Mouse (Mus musculus): ENCODE results near the gene Rhot1. TPM values are rescaled to one million over a fixed set of nuclear protein-coding genes. Genes with fewer than 3 reads are reported as not detected.
"Not testable (repeated sequence)": the region's sequence is repeated elsewhere in the genome, so short reads cannot be mapped to it uniquely, and the experiment has no call there.

Rhot1 gene
- polyA plus RNA-seq, 1 experiment from 2014 or later = 60.5 TPM

- Histone ChIP-seq H3K36me3 (ENCODE audit: poor library complexity, severe bottlenecking) (no peaks in the 10 kb centered on the region), H3K27me3 (no peaks in the 10 kb centered on the region), H3K9me3 (replicated peaks) (no peaks in the 10 kb centered on the region), H3K9ac (no peak overlapping the region), H3K27ac (no peak overlapping the region), H3K4me1 (no peaks in the 10 kb centered on the region), H3K4me2 (no peak overlapping the region), H3K4me3 (no peak overlapping the region)
- ATAC-seq = no peak
- 78% methylated on average over 6 of the region's 6 CpGs for WGBS
These were observed 6.5 kb upstream of the Rhot1 start for GRCm38 (mm10) chr11:80202296-80202695.

DNA sequence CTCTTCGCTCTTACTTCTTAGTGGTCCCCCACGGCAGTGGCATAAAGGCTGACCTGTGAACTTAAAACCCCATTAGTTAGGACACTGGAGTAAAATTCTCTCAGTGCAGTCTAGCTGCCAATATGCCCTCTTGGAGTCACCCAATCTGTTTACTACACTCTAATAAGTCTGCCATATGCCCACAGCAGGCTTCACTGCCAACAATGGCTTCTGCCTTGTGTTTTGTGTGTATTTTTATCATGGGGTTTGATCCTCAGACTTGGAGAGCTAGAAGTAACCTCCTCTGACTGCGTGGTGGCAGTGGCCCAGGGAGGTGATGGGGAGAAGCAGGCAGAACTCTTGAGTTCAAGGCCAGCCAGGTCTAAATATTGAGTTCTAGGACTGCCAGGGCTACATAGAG is 4.8 kb upstream of the Rhot1 start:
- H3K36me3 ChIP-seq (ENCODE audit: poor library complexity, severe bottlenecking) = no peaks in the 10 kb centered on the region
- H3K9me3 ChIP-seq (replicated peaks) = no peaks in the 10 kb centered on the region
- H3K27ac ChIP-seq = no peak overlapping the region
- ATAC-seq = no peak
- no peak overlapping the region for H3K4me3 ChIP-seq
- no peak overlapping the region for H3K9ac ChIP-seq
- no peak overlapping the region for H3K4me2 ChIP-seq
- whole genome bisulfite sequencing = 79% methylated on average over 3 of the region's 3 CpGs
- no peaks in the 10 kb centered on the region for H3K4me1 ChIP-seq
- no peaks in the 10 kb centered on the region for H3K27me3 ChIP-seq

DNA sequence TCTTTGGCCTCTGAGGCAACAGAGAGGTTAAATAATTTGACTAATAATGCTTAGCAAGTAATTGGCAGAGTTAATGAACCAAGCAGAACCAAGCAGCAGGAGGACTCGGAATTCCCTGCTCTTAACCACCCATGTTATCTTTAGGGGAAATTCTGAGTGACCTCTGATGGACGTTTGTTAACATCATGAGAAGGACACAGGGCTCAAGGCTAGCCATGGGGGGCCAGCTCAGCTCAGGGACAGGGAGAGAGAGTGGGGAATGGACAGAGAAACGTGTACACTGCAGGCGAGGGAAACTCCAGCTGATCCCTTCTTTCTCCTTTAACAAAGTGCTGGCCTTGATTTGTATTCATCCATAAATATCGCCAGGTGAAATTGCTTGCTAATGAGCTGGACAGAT is 3.9 kb upstream of the Rhot1 start:
- WGBS = 36% methylated on average over 5 of the region's 5 CpGs
- Histone ChIP-seq H3K4me3 (no peak overlapping the region), H3K9ac (no peak overlapping the region), H3K9me3 (replicated peaks) (no peaks in the 10 kb centered on the region), H3K36me3 (ENCODE audit: poor library complexity, severe bottlenecking) (no peaks in the 10 kb centered on the region), H3K27me3 (no peaks in the 10 kb centered on the region), H3K4me1 (peaks cover 4% of the 10 kb centered on the region), H3K27ac (no peak overlapping the region), H3K4me2 (no peak overlapping the region)
- no peak for ATAC-seq

DNA sequence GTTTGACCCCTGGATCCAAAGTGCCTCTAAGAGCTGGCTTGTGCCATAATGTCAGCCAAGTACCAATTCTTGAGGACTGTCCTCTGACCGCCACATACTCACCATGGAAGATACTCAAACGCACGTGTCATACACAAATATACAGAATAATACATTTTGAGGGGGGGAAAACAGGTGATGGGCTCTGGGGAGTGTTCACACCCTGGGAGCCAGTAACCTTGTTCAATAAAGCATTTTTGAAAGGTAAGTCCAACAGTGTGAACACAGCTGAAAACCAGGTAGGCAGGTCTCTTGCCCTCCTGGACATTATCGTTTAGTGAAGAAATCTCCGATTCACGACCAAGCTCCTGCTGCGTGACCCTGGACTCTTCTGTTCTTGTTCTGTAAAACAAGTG is 357 bp upstream of the Rhot1 start:
- Histone ChIP-seq H3K4me3 (peak overlapping the region; percentile 96; the same call in 1 of the 2 replicates), H3K36me3 (ENCODE audit: poor library complexity, severe bottlenecking) (0 out of 2 replicates have a peak, but pooled peaks cover 5% of the 10 kb centered on the region), H3K4me1 (peaks cover 16% of the 10 kb centered on the region), H3K9me3 (replicated peaks) (no peaks in the 10 kb centered on the region), H3K4me2 (peak overlapping the region; percentile 75; the same call in 1 of the 2 replicates), H3K9ac (peak overlapping the region; percentile 90; the same call in 1 of the 2 replicates), H3K27me3 (no peaks in the 10 kb centered on the region), H3K27ac (no peak overlapping the region)
- WGBS = 37% methylated on average over 7 of the region's 7 CpGs
- no peak for ATAC-seq

DNA sequence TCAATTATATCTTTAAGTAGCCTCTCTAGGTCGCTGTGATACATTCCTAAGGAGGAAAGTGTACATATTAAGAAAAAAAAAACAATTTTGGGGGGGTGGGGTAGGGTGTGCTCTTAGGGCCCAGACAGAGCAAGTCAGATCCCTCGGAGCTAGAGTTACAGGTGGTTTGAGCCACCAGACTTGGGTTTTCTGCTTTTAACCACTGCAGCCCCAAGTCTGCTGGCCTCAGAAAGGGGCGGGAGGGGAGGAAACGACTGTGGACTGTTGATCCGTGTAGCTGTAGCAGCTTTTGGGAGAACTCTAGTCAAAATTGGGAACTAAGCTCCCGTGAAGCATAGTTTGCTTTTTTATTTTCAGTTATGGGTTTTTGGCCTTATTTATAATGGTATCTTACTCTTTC is 1.5 kb downstream of the Rhot1 start:
- Histone ChIP-seq H3K36me3 (ENCODE audit: poor library complexity, severe bottlenecking) (peaks cover 19% of the 10 kb centered on the region), H3K27me3 (no peaks in the 10 kb centered on the region), H3K4me2 (peak overlapping the region; percentile 75), H3K27ac (no peak overlapping the region), H3K4me3 (peak overlapping the region; percentile 96), H3K9me3 (replicated peaks) (no peaks in the 10 kb centered on the region), H3K4me1 (peaks cover 16% of the 10 kb centered on the region), H3K9ac (peak overlapping the region; percentile 90; the same call in 1 of the 2 replicates)
- ATAC-seq = no peak
- WGBS = 49% methylated on average over 6 of the region's 6 CpGs

DNA sequence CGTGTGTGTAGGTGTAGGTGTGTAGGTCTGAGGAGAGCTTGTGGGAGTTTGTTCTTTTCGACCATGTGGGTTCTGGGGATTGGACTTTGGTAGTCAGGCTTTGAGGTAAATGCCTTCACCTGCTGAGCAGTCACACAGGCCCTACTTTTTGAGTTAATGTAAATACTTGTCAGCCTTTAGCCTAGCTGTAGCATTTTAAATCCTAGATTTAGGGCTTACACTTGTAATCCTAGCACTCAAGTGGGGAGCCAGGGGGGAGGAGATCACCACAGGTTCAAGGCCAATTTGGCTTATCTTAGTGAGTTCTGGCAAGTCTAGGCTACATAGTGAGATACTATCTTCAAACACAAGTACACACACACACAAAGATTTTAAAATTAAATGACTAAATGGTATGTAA is 3.5 kb downstream of the Rhot1 start:
- Histone ChIP-seq H3K36me3 (ENCODE audit: poor library complexity, severe bottlenecking) (peaks cover 21% of the 10 kb centered on the region), H3K4me3 (no peak overlapping the region), H3K4me1 (peaks cover 16% of the 10 kb centered on the region), H3K27me3 (no peaks in the 10 kb centered on the region), H3K9me3 (replicated peaks) (no peaks in the 10 kb centered on the region), H3K4me2 (no peak overlapping the region), H3K27ac (no peak overlapping the region), H3K9ac (no peak overlapping the region)
- 95% methylated on average over 2 of the region's 2 CpGs for WGBS
- ATAC-seq = no peak

DNA sequence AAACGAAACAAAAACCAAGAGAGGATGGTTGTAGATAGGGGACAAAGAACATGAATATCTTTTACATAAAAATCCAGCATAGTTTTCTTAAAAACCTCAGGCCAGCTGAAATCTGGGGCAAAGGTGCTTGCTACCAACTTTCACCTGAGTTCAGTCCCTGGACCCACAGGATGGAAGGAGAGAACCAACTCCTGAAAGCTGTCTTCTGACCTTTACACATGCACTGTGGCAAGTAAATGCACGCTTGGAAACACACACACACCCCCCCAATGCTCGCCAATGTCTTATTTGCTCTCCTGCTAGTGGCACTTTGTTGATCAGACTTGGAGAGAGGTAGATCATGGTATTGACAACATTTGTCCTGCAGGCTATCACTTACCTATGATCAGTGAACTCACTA is 6.5 kb downstream of the Rhot1 start:
- H3K4me1 ChIP-seq = peaks cover 8% of the 10 kb centered on the region
- H3K4me2 ChIP-seq = no peak overlapping the region
- H3K27me3 ChIP-seq = no peaks in the 10 kb centered on the region
- WGBS = 90% methylated on average over 3 of the region's 3 CpGs
- no peaks in the 10 kb centered on the region for H3K9me3 ChIP-seq (replicated peaks)
- peaks cover 26% of the 10 kb centered on the region for H3K36me3 ChIP-seq (ENCODE audit: poor library complexity, severe bottlenecking)
- H3K9ac ChIP-seq = no peak overlapping the region
- ATAC-seq = no peak
- H3K4me3 ChIP-seq = no peak overlapping the region
- no peak overlapping the region for H3K27ac ChIP-seq

DNA sequence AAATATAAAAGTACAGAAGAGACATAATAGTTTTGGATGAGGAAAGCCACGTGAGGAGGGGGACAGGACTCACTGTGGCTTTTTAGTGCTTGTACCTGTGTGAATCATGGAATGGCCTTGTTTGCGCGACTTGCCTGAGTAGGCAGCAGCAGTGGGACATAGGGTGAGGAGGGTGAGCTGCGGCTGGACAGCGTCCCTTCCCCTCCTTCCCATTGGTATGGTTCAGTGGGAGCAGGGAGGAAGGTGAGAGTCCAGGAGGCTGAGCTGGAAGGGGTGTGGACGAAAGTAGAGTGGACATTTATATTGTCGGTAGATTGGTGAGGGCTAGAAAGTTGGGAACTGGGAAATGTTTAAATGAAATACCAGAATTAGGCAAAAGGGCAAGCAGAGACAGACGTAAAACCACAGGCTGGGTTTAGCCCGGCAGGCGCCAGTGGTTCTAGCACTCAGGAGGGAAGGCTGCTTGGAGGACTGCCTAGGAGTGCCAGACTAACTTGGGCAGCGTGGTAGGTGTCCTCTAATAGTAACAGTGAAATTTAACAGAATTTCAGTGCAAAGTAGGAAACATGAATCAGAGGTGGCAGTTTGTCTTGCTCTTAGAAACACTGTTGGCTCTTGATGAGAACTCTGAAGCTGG is 10.0 kb downstream of the Rhot1 start:
- Histone ChIP-seq H3K4me1 (no peaks in the 10 kb centered on the region), H3K9ac (no peak overlapping the region), H3K4me3 (no peak overlapping the region), H3K4me2 (no peak overlapping the region), H3K9me3 (replicated peaks) (no peaks in the 10 kb centered on the region), H3K27ac (no peak overlapping the region), H3K27me3 (no peaks in the 10 kb centered on the region), H3K36me3 (ENCODE audit: poor library complexity, severe bottlenecking) (peaks cover 45% of the 10 kb centered on the region)
- WGBS = 87% methylated on average over 11 of the region's 11 CpGs
- ATAC-seq = no peak

DNA sequence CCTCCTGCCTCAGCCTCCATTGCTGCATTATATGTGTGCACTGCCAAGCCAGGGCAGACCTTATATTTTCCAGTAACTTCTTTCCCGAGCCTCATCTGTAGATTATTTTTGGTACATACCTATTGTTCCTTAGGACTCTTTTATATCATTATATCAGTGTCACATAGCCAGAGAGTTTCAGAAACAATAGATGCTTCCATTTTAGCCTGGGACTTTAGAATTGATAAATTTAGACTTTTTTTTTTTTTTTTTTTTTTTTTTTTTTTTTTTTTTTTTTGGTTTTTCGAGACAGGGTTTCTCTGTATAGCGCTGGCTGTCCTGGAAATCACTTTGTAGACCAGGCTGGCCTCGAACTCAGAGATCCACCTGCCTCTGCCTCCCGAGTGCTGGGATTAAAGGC is 21.2 kb downstream of the Rhot1 start:
- H3K9me3 ChIP-seq (replicated peaks); H3K4me2 ChIP-seq; H3K9ac ChIP-seq; ATAC-seq; H3K4me3 ChIP-seq; H3K27me3 ChIP-seq; H3K27ac ChIP-seq; H3K4me1 ChIP-seq: not testable (repeated sequence)
- peaks cover 66% of the 10 kb centered on the region for H3K36me3 ChIP-seq (ENCODE audit: poor library complexity, severe bottlenecking)
- WGBS = 86% methylated on average over 5 of the region's 5 CpGs

DNA sequence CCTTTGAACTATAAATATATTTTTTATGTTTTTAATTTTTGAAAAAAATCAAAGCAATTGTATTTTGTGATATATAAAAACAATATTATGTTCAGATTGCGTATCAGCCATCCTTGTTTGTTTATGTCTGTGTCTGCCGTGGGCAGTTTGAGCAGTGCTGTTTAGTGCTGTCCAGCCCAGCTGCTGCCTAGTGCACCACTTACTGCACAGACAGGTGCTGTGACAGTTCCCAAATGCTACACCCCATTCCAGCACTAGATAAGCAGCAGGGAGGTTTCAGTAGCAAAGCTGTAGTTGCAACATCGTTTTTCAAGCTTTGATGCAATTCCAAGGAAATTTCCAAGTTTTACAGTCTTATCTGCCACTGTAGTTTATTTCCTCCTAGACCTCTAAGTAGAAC is 28.5 kb downstream of the Rhot1 start:
- Histone ChIP-seq H3K27ac (no peak overlapping the region), H3K27me3 (no peaks in the 10 kb centered on the region), H3K9me3 (replicated peaks) (no peaks in the 10 kb centered on the region), H3K4me1 (no peaks in the 10 kb centered on the region), H3K36me3 (ENCODE audit: poor library complexity, severe bottlenecking) (peaks cover 49% of the 10 kb centered on the region), H3K9ac (no peak overlapping the region), H3K4me3 (no peak overlapping the region), H3K4me2 (no peak overlapping the region)
- ATAC-seq = no peak
- 92% methylated on average over 3 of the region's 3 CpGs for WGBS

DNA sequence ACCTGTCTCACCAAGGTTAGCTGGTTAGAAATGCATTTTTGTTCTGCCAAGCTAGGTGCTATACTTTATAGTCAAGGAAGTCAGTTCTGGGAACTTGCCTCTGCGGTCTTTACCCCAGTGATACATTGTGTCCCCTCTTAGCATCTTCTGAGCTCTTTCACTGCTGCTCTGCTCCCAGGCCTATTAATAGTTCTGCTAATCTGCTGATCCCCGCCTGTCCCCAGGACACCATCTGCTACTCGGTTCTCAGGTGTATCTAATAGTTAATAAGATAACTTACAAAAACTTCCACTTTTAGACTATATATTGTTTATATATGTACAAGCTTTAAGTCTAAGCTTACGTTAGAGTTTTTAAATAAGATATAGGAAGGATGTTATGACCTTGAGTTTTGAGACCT is 29.5 kb downstream of the Rhot1 start:
- 85% methylated on average over 4 of the region's 4 CpGs for WGBS
- ATAC-seq = no peak
- Histone ChIP-seq H3K4me3 (no peak overlapping the region), H3K4me1 (no peaks in the 10 kb centered on the region), H3K27me3 (no peaks in the 10 kb centered on the region), H3K9ac (no peak overlapping the region), H3K4me2 (no peak overlapping the region), H3K9me3 (replicated peaks) (no peaks in the 10 kb centered on the region), H3K36me3 (ENCODE audit: poor library complexity, severe bottlenecking) (peaks cover 50% of the 10 kb centered on the region), H3K27ac (no peak overlapping the region)

DNA sequence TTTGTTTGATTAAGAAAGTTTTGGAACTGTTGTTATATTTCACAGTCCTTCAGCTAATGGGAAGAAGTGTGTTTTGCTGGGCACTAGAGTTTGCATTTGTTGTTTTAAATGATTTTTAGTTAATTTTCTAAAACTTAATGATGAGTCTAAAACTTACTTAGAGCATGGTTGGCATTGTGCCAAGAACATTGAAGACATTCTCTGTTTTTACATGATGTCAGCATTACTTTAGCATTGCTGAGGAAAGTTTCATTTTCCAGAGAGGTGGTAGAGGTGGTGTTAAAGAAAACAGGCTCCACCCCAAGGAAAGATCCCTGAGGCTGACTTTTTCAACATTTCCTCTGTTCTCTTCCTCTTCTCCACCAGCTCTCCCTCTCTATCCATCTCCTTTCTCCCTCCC is 38.2 kb downstream of the Rhot1 start:
- Histone ChIP-seq H3K4me2 (no peak overlapping the region), H3K4me1 (no peaks in the 10 kb centered on the region), H3K9me3 (replicated peaks) (no peaks in the 10 kb centered on the region), H3K27me3 (no peaks in the 10 kb centered on the region), H3K4me3 (no peak overlapping the region), H3K9ac (no peak overlapping the region), H3K27ac (no peak overlapping the region), H3K36me3 (ENCODE audit: poor library complexity, severe bottlenecking) (peaks cover 85% of the 10 kb centered on the region)
- ATAC-seq = no peak

- Histone ChIP-seq H3K27me3 (no peaks in the 10 kb centered on the region), H3K9me3 (replicated peaks) (no peaks in the 10 kb centered on the region), H3K36me3 (ENCODE audit: poor library complexity, severe bottlenecking) (peaks cover 80% of the 10 kb centered on the region), H3K4me3 (no peak overlapping the region), H3K9ac (no peak overlapping the region), H3K4me2 (no peak overlapping the region), H3K4me1 (no peaks in the 10 kb centered on the region), H3K27ac (no peak overlapping the region)
- no peak for ATAC-seq
- WGBS = 91% methylated on average over 3 of the region's 3 CpGs
These were observed 39.7 kb downstream of the Rhot1 start for GRCm38 (mm10) chr11:80248531-80248930.

Measured in forebrain, embryonic 13.5 days (tissue).